In genomic region chr1:150438641-150439040, GRCm38 (mm10) we compare ENCODE assay signal across 17 mouse cellular contexts. TPM values are rescaled to one million over a fixed set of nuclear protein-coding genes. Genes with fewer than 3 reads are reported as not detected.
"Had no signal": no experiment of that assay in that cellular context is flagged by ENCODE, and none has a peak within 500 bp of the region (broad histone marks: within the 10 kb centered on the region; RNA-seq: fewer than 3 reads in every experiment).

No protein-coding gene starts in this region.

- DNase-seq: retina, postnatal 1 day; right cerebral cortex, adult 18-20 months; right cerebral cortex, postnatal 14 days; right cerebral cortex, postnatal 25 days; right cerebral cortex, postnatal 4 days; spleen, adult 18-20 months; thymus, adult 18-20 months; thymus, adult 2 months; thymus, postnatal 14 days; thymus, postnatal 25 days; thymus, postnatal 36 days; thymus, postnatal 4 days had no signal

- H3K9me3 ChIP-seq: neural tube, embryonic 13.5 days; neural tube, embryonic 15.5 days; stomach, embryonic 15.5 days had no signal

- H3K27ac ChIP-seq: neural tube, embryonic 13.5 days; neural tube, embryonic 15.5 days; stomach, embryonic 15.5 days; stomach, postnatal 0 days had no signal

- H3K4me1 ChIP-seq: neural tube, embryonic 13.5 days; neural tube, embryonic 15.5 days; stomach, embryonic 15.5 days had no signal

- H3K27me3 ChIP-seq: neural tube, embryonic 13.5 days; neural tube, embryonic 15.5 days; stomach, embryonic 15.5 days had no signal

- H3K9ac ChIP-seq: neural tube, embryonic 13.5 days; neural tube, embryonic 15.5 days; stomach, embryonic 15.5 days had no signal

- H3K4me2 ChIP-seq: neural tube, embryonic 13.5 days; neural tube, embryonic 15.5 days; stomach, embryonic 15.5 days had no signal

- H3K4me3 ChIP-seq: neural tube, embryonic 13.5 days; neural tube, embryonic 15.5 days; stomach, embryonic 15.5 days had no signal

RNA-seq across cellular contexts. Expression of gene Prg4, which starts 27.3 kb away (rescaled TPM):
- polyA plus RNA-seq: small intestine, adult 2 months had no signal
